Mouse (Mus musculus): ENCODE data around the gene Fam193a. TPM values are rescaled to one million over a fixed set of nuclear protein-coding genes. Genes with fewer than 3 reads are reported as not detected.

Fam193a gene
- polyA plus RNA-seq, 1 experiment = 1.9 TPM

DNA sequence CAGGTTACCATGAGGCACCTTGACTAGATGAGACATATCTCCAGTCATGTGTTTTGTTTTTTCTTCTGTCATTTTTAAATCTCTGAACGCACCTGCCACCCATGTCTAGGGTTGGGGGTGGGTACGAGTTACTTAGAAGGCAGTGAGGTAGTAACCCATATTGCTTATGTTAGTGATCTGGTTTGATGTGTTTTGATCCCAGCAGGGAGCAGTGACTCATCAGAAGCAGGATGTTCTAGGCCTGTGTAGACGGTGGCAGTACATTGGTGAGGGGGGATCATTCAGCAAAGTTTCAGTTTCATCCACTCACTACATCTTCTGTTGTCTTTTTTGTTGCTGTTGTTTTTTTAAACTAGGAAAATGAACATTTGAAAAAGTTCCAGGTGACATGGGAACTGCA lies 61.0 kb downstream of the Fam193a start:
- Histone ChIP-seq H3K4me3 (replicated peaks) (no peak overlapping the region), H3K36me3 (ENCODE audit: control insufficient read depth) (peaks cover 92% of the 10 kb centered on the region), H3K9me3 (ENCODE audit: control insufficient read depth, low read length) (no peaks in the 10 kb centered on the region), H3K27me3 (ENCODE audit: control insufficient read depth) (no peaks in the 10 kb centered on the region), H3K4me1 (ENCODE audit: control insufficient read depth) (no peaks in the 10 kb centered on the region)
- no peak for TF ChIP-seq TAL1 (IDR thresholded peaks at IDR 0.05; ENCODE audit: low read length)
- TF ChIP-seq GATA1 (IDR thresholded peaks at IDR 0.05; ENCODE audit: low read length) = no peak

DNA sequence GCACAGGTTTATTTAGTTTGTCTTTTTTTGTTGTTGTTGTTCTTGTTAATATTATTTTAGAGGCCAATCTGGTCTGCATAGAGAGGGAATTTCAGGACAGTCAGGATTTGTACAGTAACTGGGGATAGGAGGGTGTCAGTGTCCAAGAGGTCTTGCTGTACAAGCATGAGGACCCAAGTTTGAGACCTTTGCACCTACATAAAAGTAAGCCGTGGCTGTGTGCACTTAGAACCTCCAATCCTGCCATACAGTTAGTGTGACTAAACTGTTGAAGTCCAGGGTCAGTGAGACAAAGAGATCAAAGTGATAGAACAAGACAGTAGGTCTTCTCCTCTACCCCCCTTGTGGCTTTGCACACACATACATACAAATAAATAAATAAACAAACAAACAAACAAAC lies 64.1 kb downstream of the Fam193a start:
- peaks cover 97% of the 10 kb centered on the region for H3K36me3 ChIP-seq (ENCODE audit: control insufficient read depth)

DNA sequence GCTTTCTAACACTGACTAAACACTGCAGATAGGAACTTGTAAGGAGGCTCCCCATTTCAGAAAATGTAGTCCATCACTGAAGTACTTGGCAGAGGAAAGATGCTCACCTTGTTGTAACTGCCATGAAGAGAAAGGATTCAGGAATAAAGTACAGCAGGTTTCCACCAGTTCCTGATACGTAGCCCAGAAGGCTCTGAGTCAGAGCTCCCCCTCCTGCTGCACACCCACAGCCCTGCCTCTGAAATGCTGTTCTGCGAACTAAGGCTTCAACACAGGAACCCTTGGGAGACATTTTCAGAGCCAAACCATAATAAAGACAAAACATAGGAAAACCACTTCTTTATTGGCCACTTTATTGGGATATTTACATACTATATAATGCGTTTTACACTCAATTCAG lies 64.5 kb downstream of the Fam193a start:
- Histone ChIP-seq H3K36me3 (ENCODE audit: control insufficient read depth) (peaks cover 96% of the 10 kb centered on the region), H3K4me3 (replicated peaks) (no peak overlapping the region), H3K9me3 (ENCODE audit: control insufficient read depth, low read length) (no peaks in the 10 kb centered on the region), H3K27me3 (ENCODE audit: control insufficient read depth) (no peaks in the 10 kb centered on the region), H3K4me1 (ENCODE audit: control insufficient read depth) (no peaks in the 10 kb centered on the region; the same call in 1 of the 2 replicates)
- TF ChIP-seq GATA1 (IDR thresholded peaks at IDR 0.05; ENCODE audit: low read length) = no peak
- TF ChIP-seq TAL1 (IDR thresholded peaks at IDR 0.05; ENCODE audit: low read length) = no peak

More for the DNA sequence above, 64.1 kb downstream of the Fam193a start:
- H3K4me1 ChIP-seq (ENCODE audit: control insufficient read depth) = no peaks in the 10 kb centered on the region
- no peaks in the 10 kb centered on the region for H3K27me3 ChIP-seq (ENCODE audit: control insufficient read depth)
- no peaks in the 10 kb centered on the region for H3K9me3 ChIP-seq (ENCODE audit: control insufficient read depth, low read length)
- H3K4me3 ChIP-seq (replicated peaks) = no peak overlapping the region
- TF ChIP-seq GATA1 (IDR thresholded peaks at IDR 0.05; ENCODE audit: low read length) (no peak), TAL1 (IDR thresholded peaks at IDR 0.05; ENCODE audit: low read length) (no peak)

DNA sequence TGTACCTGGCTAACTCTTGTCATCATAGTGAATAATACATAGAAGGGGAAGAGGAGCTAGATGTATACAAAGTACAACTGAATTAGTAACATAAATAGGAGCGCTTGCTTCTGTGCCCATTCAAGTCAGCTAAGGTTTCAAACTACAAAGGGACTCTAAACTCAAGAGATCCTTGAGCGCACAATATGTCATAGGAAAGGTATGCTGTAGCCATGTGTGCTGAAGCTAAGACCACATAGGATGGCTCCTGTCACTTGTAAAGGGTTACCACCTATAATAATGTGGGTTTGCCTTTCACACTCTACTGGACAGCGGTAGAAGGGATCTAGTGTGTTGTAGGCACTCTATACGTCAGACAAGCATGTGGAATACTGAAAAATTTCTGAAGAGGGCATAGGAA lies 68.3 kb downstream of the Fam193a start:
- H3K27me3 ChIP-seq (ENCODE audit: control insufficient read depth) = no peaks in the 10 kb centered on the region
- no peak overlapping the region for H3K4me3 ChIP-seq (replicated peaks)
- TF ChIP-seq TAL1 (IDR thresholded peaks at IDR 0.05; ENCODE audit: low read length) (no peak), GATA1 (IDR thresholded peaks at IDR 0.05; ENCODE audit: low read length) (no peak)
- no peaks in the 10 kb centered on the region for H3K9me3 ChIP-seq (ENCODE audit: control insufficient read depth, low read length)
- H3K4me1 ChIP-seq (ENCODE audit: control insufficient read depth) = peaks cover 17% of the 10 kb centered on the region
- peaks cover 97% of the 10 kb centered on the region for H3K36me3 ChIP-seq (ENCODE audit: control insufficient read depth)

DNA sequence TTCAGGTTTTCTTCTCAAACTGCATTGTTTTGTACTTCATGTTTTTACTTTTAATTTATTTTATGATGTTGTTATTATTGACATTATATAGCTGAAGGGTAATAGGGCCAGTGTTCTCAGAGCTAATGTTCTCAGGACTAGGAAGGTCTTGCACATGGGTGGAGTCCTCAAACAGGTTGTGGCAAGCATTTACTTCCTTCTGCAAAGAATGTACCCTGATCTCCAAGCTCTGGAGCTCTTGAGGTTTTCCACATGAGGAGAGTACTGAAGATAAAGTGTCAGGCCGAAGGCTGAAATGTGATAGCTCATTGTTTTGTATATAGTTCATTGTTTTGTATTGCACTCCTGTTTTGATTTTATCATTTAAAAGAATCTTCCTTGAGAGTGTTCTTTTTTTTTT lies 68.9 kb downstream of the Fam193a start:
- Histone ChIP-seq H3K4me3 (replicated peaks) (no peak overlapping the region), H3K27me3 (ENCODE audit: control insufficient read depth) (no peaks in the 10 kb centered on the region), H3K36me3 (ENCODE audit: control insufficient read depth) (peaks cover 97% of the 10 kb centered on the region), H3K4me1 (ENCODE audit: control insufficient read depth) (peaks cover 17% of the 10 kb centered on the region), H3K9me3 (ENCODE audit: control insufficient read depth, low read length) (no peaks in the 10 kb centered on the region)
- no peak for TF ChIP-seq GATA1 (IDR thresholded peaks at IDR 0.05; ENCODE audit: low read length)
- no peak for TF ChIP-seq TAL1 (IDR thresholded peaks at IDR 0.05; ENCODE audit: low read length)

DNA sequence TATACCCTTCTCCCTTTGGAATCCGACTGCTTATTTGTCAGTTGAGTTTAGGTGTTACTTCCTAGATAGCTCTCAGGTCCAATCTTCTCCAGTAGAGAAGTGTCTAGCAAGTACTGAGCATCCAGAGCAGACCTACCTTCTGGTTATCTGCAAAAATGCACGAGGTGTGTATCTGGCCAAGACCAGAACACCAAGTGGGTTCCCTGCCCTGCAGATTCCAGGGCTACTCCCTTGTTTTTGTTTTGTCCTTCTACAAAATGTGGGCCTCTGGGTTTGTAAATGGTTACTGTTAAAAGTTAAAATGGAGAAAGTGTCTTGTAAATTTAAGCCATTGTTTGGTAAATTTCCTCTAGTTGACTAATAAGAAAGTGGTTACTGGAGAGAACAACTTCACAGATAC lies 70.0 kb downstream of the Fam193a start:
- Histone ChIP-seq H3K27me3 (ENCODE audit: control insufficient read depth) (no peaks in the 10 kb centered on the region), H3K36me3 (ENCODE audit: control insufficient read depth) (peaks cover 96% of the 10 kb centered on the region), H3K9me3 (ENCODE audit: control insufficient read depth, low read length) (no peaks in the 10 kb centered on the region), H3K4me3 (replicated peaks) (no peak overlapping the region), H3K4me1 (ENCODE audit: control insufficient read depth) (peaks cover 17% of the 10 kb centered on the region)
- no peak for TF ChIP-seq TAL1 (IDR thresholded peaks at IDR 0.05; ENCODE audit: low read length)
- no peak for TF ChIP-seq GATA1 (IDR thresholded peaks at IDR 0.05; ENCODE audit: low read length)

DNA sequence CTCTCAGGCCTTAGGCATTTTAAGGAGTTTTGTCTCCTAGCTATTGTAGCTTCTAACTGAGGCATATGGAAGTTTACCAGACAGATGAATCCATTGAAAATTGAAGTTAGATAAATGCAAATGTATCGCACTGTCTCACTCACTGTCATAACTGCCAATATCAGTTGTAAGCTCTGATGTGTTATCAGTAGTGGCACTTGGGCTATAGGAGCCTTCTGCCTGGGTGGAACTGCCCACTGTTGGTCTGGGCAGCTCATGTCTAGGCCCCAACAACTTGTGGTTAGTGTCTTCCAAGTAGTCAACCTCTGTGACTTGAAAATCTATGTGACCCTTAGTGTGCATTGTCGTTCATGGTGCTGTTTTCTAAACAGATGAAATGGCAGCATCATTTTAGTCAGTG lies 72.1 kb downstream of the Fam193a start:
- TF ChIP-seq GATA1 (IDR thresholded peaks at IDR 0.05; ENCODE audit: low read length) (no peak), TAL1 (IDR thresholded peaks at IDR 0.05; ENCODE audit: low read length) (no peak)
- Histone ChIP-seq H3K9me3 (ENCODE audit: control insufficient read depth, low read length) (no peaks in the 10 kb centered on the region), H3K36me3 (ENCODE audit: control insufficient read depth) (peaks cover 96% of the 10 kb centered on the region), H3K4me1 (ENCODE audit: control insufficient read depth) (peaks cover 17% of the 10 kb centered on the region), H3K4me3 (replicated peaks) (no peak overlapping the region), H3K27me3 (ENCODE audit: control insufficient read depth) (no peaks in the 10 kb centered on the region)

DNA sequence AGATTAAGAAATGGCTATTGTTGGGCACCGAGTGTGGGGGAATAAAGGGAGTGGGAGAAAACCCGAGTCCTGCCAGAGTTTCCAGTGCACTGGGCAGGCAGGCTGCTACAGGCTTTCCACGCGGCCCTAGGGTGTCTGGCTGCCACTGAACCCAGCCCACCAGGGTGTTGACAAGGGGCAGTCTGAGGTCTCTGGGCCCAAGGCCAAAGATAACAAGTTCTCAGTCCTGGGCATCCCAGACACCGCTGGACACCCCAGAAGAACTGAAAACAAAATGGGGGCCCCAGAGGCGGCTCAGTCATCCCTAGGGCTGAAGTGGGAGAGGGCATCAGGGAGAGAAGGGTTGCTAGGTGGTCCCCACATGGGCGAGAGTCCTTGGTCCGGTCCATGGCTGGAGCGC lies 76.5 kb downstream of the Fam193a start:
- no peak for TF ChIP-seq TAL1 (IDR thresholded peaks at IDR 0.05; ENCODE audit: low read length)
- TF ChIP-seq GATA1 (IDR thresholded peaks at IDR 0.05; ENCODE audit: low read length) = no peak
- Histone ChIP-seq H3K36me3 (ENCODE audit: control insufficient read depth) (peaks cover 78% of the 10 kb centered on the region), H3K4me1 (ENCODE audit: control insufficient read depth) (peaks cover 7% of the 10 kb centered on the region; the same call in 1 of the 2 replicates), H3K4me3 (replicated peaks) (no peak overlapping the region), H3K27me3 (ENCODE audit: control insufficient read depth) (no peaks in the 10 kb centered on the region), H3K9me3 (ENCODE audit: control insufficient read depth, low read length) (no peaks in the 10 kb centered on the region)

DNA sequence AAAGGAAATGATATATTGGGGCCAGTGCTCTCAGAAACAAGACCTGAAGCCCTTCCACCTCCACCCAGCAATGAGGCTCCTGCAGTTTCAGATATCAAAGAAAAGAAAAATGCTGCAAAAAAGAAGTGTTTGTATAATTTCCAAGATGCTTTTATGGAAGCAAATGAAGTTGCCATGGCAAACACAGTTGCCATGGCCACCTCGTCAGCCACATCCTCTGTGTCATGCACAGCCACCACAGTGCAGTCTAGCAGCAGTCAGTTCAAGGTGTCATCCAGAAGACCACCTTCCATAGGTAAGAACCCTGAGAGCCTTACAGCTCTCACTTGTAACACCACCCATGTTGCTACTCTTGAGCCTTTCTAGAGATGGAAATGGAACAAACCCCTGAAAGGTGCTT lies 89.3 kb downstream of the Fam193a start:
- Histone ChIP-seq H3K4me1 (ENCODE audit: control insufficient read depth) (peaks cover 1% of the 10 kb centered on the region; the same call in 1 of the 2 replicates), H3K9me3 (ENCODE audit: control insufficient read depth, low read length) (no peaks in the 10 kb centered on the region), H3K36me3 (ENCODE audit: control insufficient read depth) (peaks cover 92% of the 10 kb centered on the region), H3K27me3 (ENCODE audit: control insufficient read depth) (no peaks in the 10 kb centered on the region), H3K4me3 (replicated peaks) (no peak overlapping the region)
- TF ChIP-seq GATA1 (IDR thresholded peaks at IDR 0.05; ENCODE audit: low read length) = no peak

DNA sequence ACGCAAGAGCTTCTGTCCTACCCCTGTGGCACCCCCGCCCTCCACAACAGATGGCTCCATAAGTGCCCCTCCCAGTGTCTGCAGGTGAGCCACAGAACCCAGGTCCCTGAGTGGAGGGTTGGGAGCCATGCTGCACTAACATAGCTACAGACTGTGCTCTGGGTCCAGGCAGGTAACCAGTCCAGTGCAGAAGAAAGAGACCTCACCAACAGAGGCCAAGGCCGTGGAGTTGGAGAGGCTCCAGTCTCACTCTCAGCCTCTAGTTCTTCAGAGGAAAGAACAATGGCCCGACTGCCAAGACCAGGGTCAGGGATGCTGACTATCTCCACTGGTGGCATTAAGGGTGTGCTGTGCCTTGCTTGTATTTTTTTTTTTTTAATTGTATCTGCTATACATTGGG lies 91.6 kb downstream of the Fam193a start:
- TF ChIP-seq GATA1 (IDR thresholded peaks at IDR 0.05; ENCODE audit: low read length) = no peak
- no peak for TF ChIP-seq TAL1 (IDR thresholded peaks at IDR 0.05; ENCODE audit: low read length)
- Histone ChIP-seq H3K27me3 (ENCODE audit: control insufficient read depth) (no peaks in the 10 kb centered on the region), H3K4me1 (ENCODE audit: control insufficient read depth) (peaks cover 5% of the 10 kb centered on the region), H3K36me3 (ENCODE audit: control insufficient read depth) (peaks cover 95% of the 10 kb centered on the region), H3K4me3 (replicated peaks) (no peak overlapping the region), H3K9me3 (ENCODE audit: control insufficient read depth, low read length) (no peaks in the 10 kb centered on the region)

Measured in erythroblast, embryonic 14.5 days (primary cell).